Mouse (Mus musculus) neutrophil, adult 5-6 weeks (primary cell): ENCODE data around the gene Cdk8. TPM values are rescaled to one million over a fixed set of nuclear protein-coding genes. Genes with fewer than 3 reads are reported as not detected.
"Not testable (repeated sequence)": the region's sequence is repeated elsewhere in the genome, so short reads cannot be mapped to it uniquely, and the experiment has no call there.

ENCODE experiments used
- ATAC-seq: fragments of 151-379, 151-347 bp; 2 replicates; pipeline ENCODE4 v1.8.0; 2017; ENCODE audit warnings: mild to moderate bottlenecking, moderate TSS enrichment; ENCODE audit not compliant: insufficient number of reproducible peaks, poor library complexity, low FRiP score, severe bottlenecking; ENCODE audit errors: extremely low read depth
- total RNA-seq: library from RNA; stranded (forward); fragments of 200-1000 nt; gene quantifications from 2 replicates; pipeline ENCODE4 v1.2.3, GENCODE M21; 2017

The Cdk8 gene
- total RNA-seq, result 33.9 and 40.5 TPM in 2 replicates

DNA sequence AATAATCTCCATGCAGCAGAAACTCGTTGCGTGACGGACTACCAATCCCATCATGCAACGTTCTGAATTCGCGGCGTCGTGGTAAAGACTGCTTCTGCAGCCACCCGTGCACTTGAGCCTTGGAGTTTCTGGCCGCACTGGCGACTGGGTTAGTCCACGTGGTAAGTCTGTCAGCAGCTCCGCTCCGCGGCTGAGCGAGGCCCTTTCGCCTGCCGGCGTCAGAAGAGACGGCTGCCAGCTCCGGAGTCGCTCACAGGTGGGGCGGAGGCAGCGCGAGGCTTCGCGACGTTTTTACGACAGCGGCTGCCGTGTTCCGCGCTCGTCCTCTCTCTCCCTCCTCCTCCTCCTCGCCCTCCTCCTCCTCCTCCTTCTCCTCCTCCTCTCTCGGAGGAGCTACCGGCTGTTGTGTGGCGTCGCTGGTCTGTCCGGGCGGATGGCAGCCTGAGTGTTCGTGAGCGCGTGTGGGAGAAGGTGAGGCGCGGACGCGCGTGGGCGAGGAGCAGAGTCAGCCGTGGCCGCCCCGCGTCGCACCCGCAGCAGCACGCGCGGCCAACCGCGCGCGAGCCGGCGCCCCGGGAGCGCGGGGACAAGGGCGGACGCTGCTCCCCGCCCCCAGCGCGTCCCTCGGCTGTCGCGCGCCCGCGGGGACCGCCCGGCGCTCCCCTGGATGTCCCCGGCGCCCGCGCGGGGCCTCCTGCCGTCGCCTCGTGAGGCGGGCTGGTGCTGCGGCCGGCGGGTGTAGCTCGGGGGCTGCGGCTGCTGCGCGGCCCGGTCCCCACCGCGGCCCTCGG lies at the start of gene Cdk8:
Gene Cdk8, plus strand, starts transcription at position 367 of the 791 bp plus-strand sequence.
- ATAC-seq, result peak; percentile 89

DNA sequence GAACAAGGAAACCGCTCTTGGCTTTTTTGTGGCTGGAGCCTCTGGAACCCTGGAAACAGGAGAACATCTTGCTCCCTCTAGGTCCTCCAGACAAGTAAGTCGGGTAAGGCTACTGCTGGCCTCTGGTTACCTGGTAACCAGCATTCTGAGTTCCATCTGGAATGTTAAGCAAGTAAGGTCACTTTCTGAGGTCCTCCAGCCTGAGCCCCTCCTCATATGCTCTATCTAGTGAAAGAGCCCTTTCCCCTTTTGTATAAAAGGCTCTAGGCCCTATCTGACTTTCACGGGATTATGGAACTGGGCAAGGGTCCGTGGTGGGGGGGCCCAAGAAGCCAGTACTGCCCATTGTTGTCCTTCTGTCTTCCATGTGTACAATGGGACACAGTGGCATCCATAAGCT lies 45.8 kb upstream of the Cdk8 start, which contains the start of gene 1700001J03Rik:
Gene 1700001J03Rik, minus strand, starts transcription at position 101 of the 400 bp plus-strand sequence.
- not testable (repeated sequence) for ATAC-seq

DNA sequence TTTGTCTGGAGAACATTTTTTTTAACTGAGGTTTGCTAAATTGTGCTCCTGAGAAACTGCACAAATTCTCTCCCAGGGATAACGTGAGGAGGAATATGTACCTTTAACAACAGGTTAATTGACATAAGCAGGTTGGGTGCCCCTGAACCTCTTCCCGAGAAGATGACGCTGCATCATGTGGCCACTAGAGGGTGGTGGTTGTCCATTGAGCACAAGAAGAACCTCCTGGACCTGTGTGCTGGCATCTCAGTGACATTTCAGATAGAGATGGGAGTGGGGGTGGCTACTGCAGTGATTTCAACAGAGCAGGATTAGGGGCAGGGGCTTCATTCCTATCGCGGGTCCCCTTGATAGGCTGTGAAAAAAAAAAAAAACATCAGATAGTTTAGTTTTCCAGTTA lies 43.6 kb upstream of the Cdk8 start:
- ATAC-seq, result not testable (repeated sequence)

DNA sequence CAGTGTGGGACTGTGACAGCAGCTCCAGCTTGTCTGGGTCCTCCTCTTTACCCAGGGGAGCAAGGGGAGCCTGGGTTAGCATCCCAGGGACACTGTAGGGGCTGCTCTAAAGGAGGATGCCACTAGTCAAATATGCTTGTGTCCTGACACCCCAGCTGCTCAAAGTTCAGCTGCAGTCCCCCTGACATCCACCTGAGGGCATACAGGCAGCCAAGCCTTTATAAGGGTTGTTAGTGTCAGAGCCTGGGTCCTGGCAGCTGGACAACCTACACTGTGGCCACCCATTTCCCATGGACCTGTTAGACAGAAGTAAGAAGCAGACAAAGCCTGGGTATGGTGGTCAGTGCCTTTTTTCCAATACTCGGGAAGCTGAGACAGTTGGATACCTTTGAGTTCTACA lies 42.9 kb upstream of the Cdk8 start:
- ATAC-seq, result no peak

DNA sequence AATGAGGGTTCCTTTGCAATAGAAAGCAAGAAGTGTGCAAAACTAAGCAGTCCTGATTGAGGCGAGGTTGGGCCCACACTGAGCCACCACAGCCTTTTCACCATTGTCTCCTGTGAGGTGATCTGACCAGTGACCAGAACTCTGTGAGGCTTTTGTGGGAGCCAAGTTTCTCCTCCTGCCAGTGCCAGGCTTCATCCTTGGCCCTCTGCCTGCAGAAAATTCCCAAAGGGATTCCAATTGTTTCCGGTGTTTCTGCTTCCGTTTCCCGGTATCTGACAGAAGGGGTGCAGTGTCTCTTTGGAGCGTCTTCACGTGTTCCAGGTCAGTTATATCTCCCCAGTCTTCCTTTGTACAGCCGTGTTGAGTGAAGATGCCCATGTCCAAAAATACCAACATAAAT lies 42.3 kb upstream of the Cdk8 start:
- no peak for ATAC-seq

DNA sequence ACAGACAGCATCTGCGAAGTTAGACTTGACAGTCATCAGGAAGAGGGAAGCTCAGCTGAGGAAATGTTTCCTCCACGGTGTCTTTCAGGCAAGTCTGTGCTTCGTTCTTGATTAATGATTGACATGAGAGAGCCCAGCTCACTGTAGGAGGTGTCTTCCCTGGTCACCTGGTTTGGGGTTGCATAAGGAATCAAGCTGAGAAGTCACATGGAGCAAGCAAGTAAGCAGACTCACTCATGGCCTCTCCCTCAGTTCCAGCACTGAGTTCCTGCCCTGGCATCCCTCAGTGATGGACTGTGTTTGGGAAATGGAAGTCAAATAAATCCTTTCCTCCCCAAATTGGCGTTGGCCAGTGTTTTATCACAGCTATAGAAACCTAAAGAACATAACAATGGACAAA lies 40.9 kb upstream of the Cdk8 start:
- no peak for ATAC-seq

DNA sequence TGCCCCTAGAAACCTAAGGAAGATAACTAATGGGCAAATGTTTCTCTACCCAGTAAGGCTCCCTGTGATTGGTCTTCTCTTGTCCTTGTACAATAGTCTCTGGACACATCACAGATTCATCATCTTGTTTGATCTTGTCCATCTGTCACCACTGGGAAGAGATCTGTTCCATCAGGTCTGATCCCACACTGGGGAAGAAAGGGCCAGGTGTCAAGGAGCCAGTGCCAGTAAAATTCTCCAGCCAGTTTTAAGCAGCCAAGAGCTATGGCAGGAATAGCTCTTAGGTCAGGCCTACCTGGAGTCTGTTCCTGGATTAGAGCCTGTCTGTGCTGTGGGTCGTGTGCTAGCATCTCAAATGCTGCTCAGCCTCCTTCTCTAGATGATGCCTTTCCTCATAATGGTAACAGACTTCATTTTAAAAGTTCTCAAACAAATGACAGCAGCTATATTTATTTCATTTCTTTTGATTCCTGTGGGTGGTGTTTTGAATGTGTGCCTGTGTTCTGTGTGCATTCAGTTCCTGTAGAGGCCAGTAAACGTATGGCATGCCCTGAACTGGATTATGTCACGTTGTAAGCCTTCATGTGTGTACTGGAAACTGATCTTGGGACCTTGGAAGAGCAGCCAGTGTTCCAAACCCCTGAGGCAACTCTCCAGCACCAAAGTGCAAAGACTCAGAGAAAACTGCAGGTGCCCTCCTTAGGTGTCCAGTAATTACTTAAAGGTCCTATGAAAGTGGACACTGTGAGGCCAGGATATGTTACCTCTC lies 40.3 kb upstream of the Cdk8 start:
- ATAC-seq, result no peak

DNA sequence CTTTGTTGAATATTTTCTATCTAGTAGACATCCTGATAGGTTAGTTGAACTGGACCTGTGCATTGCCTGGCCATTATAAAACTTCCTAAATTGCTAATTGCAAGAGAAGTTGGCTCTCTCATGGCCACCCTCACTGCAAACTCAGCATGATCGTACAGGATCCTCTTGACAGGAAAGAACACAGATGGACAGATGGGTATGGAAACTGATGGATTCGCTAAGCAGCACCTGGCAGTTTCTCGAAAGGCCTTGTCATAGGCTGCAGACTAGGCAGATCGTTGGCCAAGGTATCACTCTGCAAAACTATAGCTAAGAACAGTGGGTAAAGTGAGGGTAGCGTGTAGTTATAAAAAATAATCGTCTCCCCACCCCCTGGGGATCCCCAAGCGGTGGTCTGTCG lies 37.7 kb upstream of the Cdk8 start:
- no peak for ATAC-seq

DNA sequence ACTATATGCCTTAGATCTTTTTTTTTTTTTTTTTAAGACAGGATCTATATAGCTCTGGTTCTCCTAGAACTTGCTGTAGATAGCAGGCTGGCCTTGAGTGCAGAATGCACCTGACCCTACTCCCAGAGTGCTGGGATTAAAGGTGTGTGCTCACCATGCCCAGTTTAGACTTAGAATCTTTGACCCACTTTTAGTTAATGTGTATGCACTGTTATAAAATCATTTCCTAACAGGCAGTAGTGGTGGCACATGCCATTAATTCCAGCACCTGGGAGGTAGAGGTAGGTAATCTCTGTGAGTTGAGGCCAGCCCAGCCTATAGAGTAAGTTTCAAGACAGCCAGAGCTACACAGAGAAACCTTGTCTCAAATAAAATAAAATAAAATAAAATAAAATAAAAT lies 32.0 kb upstream of the Cdk8 start:
- ATAC-seq, result no peak

DNA sequence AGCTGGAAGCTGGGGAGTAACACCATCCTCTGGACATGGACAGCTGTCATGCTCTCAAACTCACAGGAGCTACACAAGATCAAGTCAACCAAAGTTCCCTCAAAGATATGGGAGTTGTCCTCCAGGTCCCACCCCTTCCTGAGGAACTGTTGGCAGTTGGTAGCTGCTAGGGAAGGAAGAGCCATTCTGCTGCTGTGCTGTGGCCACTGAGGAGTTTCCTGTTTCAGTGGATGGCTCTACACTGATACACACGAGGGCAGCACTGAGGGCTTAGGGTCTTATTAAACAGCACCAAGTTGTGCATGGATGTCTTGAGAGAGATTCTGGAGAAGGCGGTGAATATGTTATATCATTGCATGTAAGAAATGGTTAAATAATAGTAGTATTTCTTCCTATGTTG lies 31.5 kb upstream of the Cdk8 start:
- no peak for ATAC-seq

DNA sequence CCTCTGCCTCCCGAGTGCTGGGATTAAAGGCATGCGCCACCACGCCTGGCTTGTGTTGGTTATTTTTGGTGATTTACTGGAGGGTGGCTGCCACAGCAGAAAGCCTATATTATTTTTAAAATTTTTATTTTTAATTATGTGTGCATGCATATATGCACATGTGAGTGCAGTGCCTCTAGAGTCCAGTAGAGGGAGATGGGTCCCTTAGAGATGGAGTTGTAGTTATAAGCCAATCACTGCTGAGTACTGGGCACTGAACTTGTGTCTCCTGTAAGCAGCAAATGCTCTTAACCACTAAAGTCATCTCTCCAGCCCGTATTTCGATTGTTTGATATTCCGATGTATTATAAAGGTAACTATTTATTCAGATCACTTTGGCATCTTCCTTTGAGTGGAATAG lies 30.4 kb upstream of the Cdk8 start:
- no peak for ATAC-seq

DNA sequence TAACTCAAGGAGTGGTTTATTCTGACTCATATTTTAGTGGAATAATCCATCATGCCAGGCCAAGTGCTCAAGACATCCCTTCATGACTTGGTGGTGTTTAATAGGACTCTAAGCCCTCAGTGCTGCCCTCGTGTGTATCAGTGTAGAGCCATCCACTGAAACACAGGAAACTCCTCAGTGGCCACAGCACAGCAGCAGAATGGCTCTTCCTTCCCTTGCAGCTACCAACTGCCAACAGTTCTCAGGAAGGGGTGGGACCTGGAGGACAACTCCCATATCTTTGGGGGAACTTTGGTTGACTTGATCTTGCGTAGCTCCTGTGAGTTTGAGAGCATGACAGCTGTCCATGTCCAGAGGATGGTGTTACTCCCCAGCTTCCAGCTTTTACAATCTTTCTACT lies 27.1 kb upstream of the Cdk8 start:
- ATAC-seq, result no peak

DNA sequence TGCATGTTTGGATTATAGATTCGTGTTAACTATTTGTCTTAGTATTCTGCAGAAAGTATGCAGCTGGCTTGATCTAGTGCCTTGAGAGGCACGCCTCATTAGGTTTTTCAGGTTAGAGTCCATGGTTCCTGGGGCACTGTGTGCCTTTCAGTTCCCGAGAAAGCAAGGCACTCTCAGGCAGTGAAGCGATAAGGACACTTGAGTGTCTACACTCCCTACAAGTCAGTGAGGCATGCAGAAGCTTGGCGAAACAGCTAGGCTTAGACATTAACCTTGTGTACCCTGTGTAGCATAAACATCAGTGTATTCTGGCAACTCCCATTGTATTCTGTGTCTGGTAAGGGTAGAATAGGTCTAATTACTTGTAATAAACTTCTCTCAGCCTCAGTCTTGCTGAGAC lies 25.5 kb upstream of the Cdk8 start:
- no peak for ATAC-seq

DNA sequence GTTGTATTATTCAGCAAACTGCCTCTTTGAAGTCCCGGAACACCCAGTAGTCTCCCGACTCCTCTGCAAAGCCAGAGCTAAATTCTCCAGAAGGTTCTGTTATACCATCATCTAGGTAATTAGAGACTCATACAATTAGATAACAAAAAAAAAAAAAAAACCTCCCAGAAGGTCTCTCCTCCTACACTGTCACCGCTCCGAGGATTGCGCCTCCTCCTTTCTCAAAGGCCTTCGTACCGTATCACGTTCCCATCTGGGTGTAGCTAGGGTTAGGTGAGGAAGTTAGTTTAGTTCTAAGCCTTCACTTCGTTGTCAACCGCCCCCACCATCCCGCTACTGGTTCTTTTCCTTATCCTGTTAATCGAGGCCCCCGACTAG lies 10.5 kb upstream of the Cdk8 start:
- peak; percentile 13 for ATAC-seq

DNA sequence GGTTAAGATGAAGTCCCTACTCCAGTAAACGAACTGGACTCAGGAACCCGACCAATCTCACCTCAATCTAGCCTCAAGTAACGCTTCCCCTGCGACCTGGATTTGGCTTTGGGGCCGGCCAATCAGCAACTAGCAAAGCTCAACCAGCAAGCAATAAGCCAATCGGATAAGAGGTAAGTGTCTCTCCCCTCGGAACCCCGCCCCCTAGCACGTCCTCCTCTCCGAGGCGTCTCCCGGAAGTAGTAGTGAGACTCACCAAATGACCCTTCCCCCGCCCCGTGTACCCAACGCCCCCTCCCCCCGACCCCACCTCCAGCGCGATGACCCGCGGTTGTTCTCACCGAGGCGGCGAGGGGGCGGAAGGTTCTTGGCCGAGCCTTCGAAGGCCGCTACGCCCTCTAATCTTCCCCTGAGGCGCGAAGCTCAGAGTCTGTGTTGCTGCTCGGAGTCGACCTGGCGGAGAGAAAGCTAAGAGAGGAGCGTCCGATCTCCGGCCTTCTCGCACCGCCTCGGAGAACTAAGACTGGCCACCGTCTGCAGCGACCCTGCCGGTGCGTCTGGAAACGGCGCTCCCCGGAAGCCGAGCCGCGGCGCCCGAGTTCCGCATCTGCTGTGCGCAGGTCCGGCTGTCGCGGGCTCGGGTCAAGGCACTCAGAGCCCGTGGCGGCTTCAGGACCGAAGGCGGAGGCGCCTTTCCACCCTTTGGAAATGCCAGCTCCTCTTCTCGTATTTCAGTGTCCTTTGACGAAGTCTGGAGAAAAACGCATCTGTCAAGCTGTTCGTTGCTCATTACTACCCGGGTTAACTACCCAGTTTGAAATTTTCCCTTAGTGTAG lies 9.9 kb upstream of the Cdk8 start, which contains the start of gene Rnf6:
Gene Rnf6, minus strand, starts transcription at position 677 of the 836 bp plus-strand sequence.
- peak; percentile 99 for ATAC-seq

DNA sequence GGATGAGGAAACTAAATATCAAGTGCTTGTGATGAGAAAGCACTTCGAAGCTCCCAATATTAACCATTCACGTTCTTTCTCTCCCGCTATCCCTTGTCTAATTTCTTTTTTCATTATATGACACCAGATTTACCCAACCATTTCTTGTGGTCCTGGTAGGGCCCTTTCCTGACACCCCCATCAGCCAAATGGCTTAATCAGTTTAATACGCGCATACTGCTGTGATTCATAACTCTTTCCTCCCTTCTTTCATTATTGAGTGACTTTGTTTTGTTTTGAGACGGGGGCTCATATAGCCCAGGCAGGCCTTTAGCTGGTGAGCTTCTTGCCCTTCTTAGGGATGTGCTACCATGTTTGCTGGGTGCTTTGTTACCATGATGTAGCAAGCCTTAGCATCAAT lies 9.3 kb upstream of the Cdk8 start:
- ATAC-seq, result no peak

DNA sequence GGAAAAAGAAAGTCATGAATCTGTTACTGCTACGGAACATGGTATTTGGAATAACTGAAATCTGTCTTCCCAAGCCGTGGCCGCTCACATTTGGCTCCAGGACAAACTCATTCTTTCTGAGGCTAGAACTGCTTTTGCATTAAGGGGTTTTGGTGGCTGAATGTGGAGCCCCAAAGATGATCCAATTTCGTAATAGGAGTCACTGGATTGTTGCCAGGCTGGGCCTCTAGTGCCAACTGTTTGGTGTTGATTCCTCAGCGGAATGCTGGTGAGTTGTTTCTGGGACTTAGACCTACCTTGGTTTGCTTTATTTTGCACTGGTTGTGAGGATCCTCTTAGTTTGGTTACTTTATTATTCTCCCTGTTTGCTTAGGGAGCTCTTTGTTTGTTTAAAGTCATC lies 7.2 kb upstream of the Cdk8 start:
- no peak for ATAC-seq

DNA sequence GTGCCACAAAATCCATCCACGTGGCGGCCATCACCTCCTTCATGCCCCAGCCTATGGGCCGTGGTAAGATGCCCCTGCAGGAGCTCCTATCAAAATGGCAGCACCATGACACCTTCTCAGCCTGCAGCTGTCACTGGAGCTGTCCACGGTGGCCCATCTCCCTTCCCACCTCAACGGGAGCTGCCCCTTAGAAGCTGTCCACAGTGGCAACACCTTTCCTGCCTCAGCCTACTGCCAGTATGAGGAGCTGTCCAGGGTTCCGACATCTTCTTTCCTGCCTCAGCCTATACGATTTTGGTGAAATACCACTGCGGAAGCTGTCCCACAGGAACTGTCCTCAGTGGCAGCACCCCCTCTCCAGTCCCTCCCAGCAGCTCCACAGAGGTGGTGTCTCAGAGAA lies 3.5 kb upstream of the Cdk8 start:
- no peak for ATAC-seq

DNA sequence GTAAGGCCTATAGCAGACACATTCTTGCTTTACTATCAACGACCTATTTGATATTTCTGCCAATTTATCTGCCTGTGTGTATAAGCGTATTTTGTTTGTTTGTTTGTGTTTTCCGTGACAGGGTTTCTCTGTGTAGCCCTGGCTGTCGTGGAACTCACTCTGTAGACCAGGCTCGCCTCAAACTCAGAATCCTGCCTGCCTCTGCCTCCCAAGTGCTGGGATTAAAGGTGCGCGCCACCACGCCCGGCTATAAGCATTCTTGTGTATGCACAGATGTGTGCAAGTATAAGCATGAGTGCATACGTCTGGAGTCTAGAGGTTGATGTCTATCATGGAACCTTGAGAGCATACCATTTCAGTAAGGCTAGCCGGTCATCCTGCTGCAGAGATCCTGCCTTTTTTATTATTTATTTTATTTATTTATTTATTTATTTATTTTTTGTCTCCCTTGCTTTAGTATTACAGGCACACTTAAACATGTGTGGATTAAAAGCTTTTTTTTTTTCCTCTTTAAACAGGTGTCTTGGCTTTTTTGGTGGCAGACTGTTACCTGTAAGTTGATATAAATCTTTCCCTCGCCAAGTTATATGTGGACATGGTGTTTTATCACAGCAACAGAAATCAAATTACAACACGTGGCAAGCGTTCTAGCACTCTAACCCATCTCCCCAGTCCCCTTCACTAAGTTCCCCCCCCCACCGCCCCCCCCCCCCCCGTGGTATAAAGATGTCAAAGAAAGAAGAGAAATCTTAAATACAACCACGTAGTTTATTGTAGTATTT lies 970 bp upstream of the Cdk8 start:
- ATAC-seq, result no peak
